Mouse (Mus musculus): ENCODE results near the gene Rbfox3.

GRCm38 (mm10) chr11:118452955-118453354 lies 458.4 kb downstream of the Rbfox3 start:
- TF ChIP-seq POLR2A (IDR thresholded peaks at IDR 0.05; ENCODE audit: low read depth, low read length) (no peak), CTCF (IDR thresholded peaks at IDR 0.05; ENCODE audit: extremely low read depth, insufficient read length, insufficient replicate concordance, low read depth, low read length) (no peak)

Measured in small intestine, adult 2 months (tissue).